Mouse (Mus musculus) embryonic facial prominence, embryonic 11.5 days (tissue): ENCODE data around the gene Slc22a29. TPM values are rescaled to one million over a fixed set of nuclear protein-coding genes. Genes with fewer than 3 reads are reported as not detected.
"Not testable (repeated sequence)": the region's sequence is repeated elsewhere in the genome, so short reads cannot be mapped to it uniquely, and the experiment has no call there.

Source experiments
- ATAC-seq: fragments of 200-750 bp; cut with Nextera tagmentation; replicated peaks from 2 replicates; pipeline ENCODE4 v1.8.0; 2017; ENCODE audit warnings: low read depth; ENCODE audit not compliant: insufficient number of reproducible peaks, low FRiP score, low TSS enrichment
- DNase-seq: peaks from one replicate; pipeline ENCODE4 v3.0.0-alpha.2; 2015; ENCODE audit warnings: low spot score
- H3K27ac ChIP-seq: fragments of 300-500 bp; sonication (generic); replicated peaks from 2 replicates; pipeline ENCODE4 v1.5.1; 2014; ENCODE audit warnings: mild to moderate bottlenecking, low read depth, low read length, control low read depth
- H3K27me3 ChIP-seq: fragments of 300-500 bp; sonication (generic); 2 replicates; pipeline ENCODE4 v1.6.1; 2014; ENCODE audit warnings: mild to moderate bottlenecking, low read length, moderate library complexity, mixed read lengths; ENCODE audit not compliant: control insufficient read depth, insufficient read depth
- H3K36me3 ChIP-seq: fragments of 300-500 bp; sonication (generic); replicated peaks from 2 replicates; pipeline ENCODE4 v1.6.1; 2014; ENCODE audit warnings: low read depth, mild to moderate bottlenecking, low read length, moderate library complexity, mixed read lengths; ENCODE audit not compliant: control insufficient read depth, insufficient read depth
- H3K4me1 ChIP-seq: fragments of 300-500 bp; sonication (generic); 2 replicates; pipeline ENCODE4 v1.6.1; 2014; ENCODE audit warnings: low read length, mixed read lengths; ENCODE audit not compliant: control insufficient read depth, insufficient read depth
- H3K4me2 ChIP-seq: fragments of 300-500 bp; sonication (generic); 2 replicates; pipeline ENCODE4 v1.6.1; 2014; ENCODE audit warnings: low read depth, mild to moderate bottlenecking, control low read depth, low read length, moderate library complexity
- H3K4me3 ChIP-seq: fragments of 300-500 bp; sonication (generic); 2 replicates; pipeline ENCODE4 v1.5.1; 2014; ENCODE audit warnings: low read depth, low read length, control low read depth
- H3K9ac ChIP-seq: fragments of 300-500 bp; sonication (generic); replicated peaks from 2 replicates; pipeline ENCODE4 v1.6.1; 2014; ENCODE audit warnings: mild to moderate bottlenecking, control low read depth, low read length
- H3K9me3 ChIP-seq: fragments of 300-500 bp; sonication (generic); replicated peaks from 2 replicates; pipeline ENCODE4 v1.6.1; 2016; ENCODE audit warnings: mild to moderate bottlenecking, low read length, inconsistent platforms, mixed read lengths; ENCODE audit not compliant: control insufficient read depth
- WGBS: fragments of 180-500 bp; shearing (Covaris S2); extraction: QIAGEN DNeasy Blood & Tissue Kit; methylation state at CpG from one replicate; pipeline ENCODE4 v1.1.7; 2014; 5-methylcytosine and 5-hydroxymethylcytosine counted together
- polyA plus RNA-seq: library from polyadenylated mRNA; unstranded; fragments of >200 nt; fragmentation: Nextera tagmentation; extraction: Ambion mirVana; gene quantifications from 2 replicates; pipeline ENCODE4 v1.2.1, GENCODE M21; 2014

Gene Slc22a29
- polyA plus RNA-seq, result not detected in 2 replicates

GRCm38 (mm10) chr19:8218800-8219199 is at the start of gene Slc22a29:
TSS of gene Slc22a29 (minus strand) at chr19:8218900.
- no peak within 1 kb of the TSS for H3K4me3 ChIP-seq
- no peaks in the 10 kb centered on the region for H3K9me3 ChIP-seq
- no peaks in the 10 kb centered on the region for H3K27me3 ChIP-seq
- no peaks in the 10 kb centered on the region for H3K36me3 ChIP-seq
- no peaks in the 10 kb centered on the region for H3K4me1 ChIP-seq
- H3K9ac ChIP-seq, result no peak within 1 kb of the TSS
- H3K4me2 ChIP-seq, result no peak within 1 kb of the TSS
- no peak within 1 kb of the TSS for H3K27ac ChIP-seq
- WGBS, result 71% methylated on average over 2 of the region's 2 CpGs
- ATAC-seq, result no peak
- no peak for DNase-seq

GRCm38 (mm10) chr19:8265324-8265723 is 46.6 kb upstream of the Slc22a29 start:
- Histone ChIP-seq H3K4me3 (no peak overlapping the region), H3K27me3 (no peaks in the 10 kb centered on the region), H3K4me2 (no peak overlapping the region), H3K9me3 (no peaks in the 10 kb centered on the region), H3K4me1 (no peaks in the 10 kb centered on the region), H3K36me3 (no peaks in the 10 kb centered on the region), H3K27ac (no peak overlapping the region), H3K9ac (no peak overlapping the region)
- ATAC-seq, result no peak
- no peak for DNase-seq
- 81% methylated on average over 3 of the region's 3 CpGs for WGBS

- peak overlapping the region; percentile 64 for H3K9ac ChIP-seq
- DNase-seq, result no peak
- peak overlapping the region; percentile 53 for H3K4me3 ChIP-seq
These were observed 34.0 kb upstream of the Slc22a29 start for GRCm38 (mm10) chr19:8252705-8253037.

GRCm38 (mm10) chr19:8251896-8252704 is 33.4 kb upstream of the Slc22a29 start:
- peak overlapping the region; percentile 35 for H3K27ac ChIP-seq
- H3K36me3 ChIP-seq, result no peaks in the 10 kb centered on the region
- 8% methylated on average over 55 of the region's 58 CpGs for WGBS
- peak; percentile 82 for DNase-seq
- no peaks in the 10 kb centered on the region for H3K9me3 ChIP-seq
- peak; percentile 94 for ATAC-seq
- H3K4me3 ChIP-seq, result peak overlapping the region; percentile 53
- no peaks in the 10 kb centered on the region for H3K27me3 ChIP-seq
- H3K9ac ChIP-seq, result peak overlapping the region; percentile 64
- H3K4me1 ChIP-seq, result no peaks in the 10 kb centered on the region
- peak overlapping the region; percentile 59 for H3K4me2 ChIP-seq

More at GRCm38 (mm10) chr19:8252705-8253037, 34.0 kb upstream of the Slc22a29 start:
- no peaks in the 10 kb centered on the region for H3K9me3 ChIP-seq
- peak overlapping the region; percentile 59 for H3K4me2 ChIP-seq
- ATAC-seq, result no peak
- no peak overlapping the region for H3K27ac ChIP-seq
- no peaks in the 10 kb centered on the region for H3K4me1 ChIP-seq
- H3K27me3 ChIP-seq, result no peaks in the 10 kb centered on the region
- H3K36me3 ChIP-seq, result no peaks in the 10 kb centered on the region
- WGBS, result 27% methylated on average over 3 of the region's 3 CpGs

- ATAC-seq, result no peak
These were observed 10.2 kb upstream of the Slc22a29 start for GRCm38 (mm10) chr19:8228916-8229315.

GRCm38 (mm10) chr19:8148787-8149523 is 69.7 kb downstream of the Slc22a29 start:
- no peak overlapping the region for H3K4me3 ChIP-seq
- no peak overlapping the region for H3K4me2 ChIP-seq
- H3K9ac ChIP-seq, result no peak overlapping the region
- WGBS, result 55% methylated on average over 2 of the region's 2 CpGs
- DNase-seq, result no peak
- no peaks in the 10 kb centered on the region for H3K27me3 ChIP-seq
- ATAC-seq, result no peak
- H3K4me1 ChIP-seq, result no peaks in the 10 kb centered on the region
- peaks cover 2% of the 10 kb centered on the region; the same call in 1 of the 2 replicates for H3K9me3 ChIP-seq
- no peak overlapping the region for H3K27ac ChIP-seq
- H3K36me3 ChIP-seq, result no peaks in the 10 kb centered on the region

More at GRCm38 (mm10) chr19:8228916-8229315, 10.2 kb upstream of the Slc22a29 start:
- H3K9me3 ChIP-seq, result no peaks in the 10 kb centered on the region
- no peak overlapping the region for H3K4me3 ChIP-seq
- no peak overlapping the region for H3K27ac ChIP-seq
- H3K9ac ChIP-seq, result no peak overlapping the region
- DNase-seq, result no peak
- H3K4me1 ChIP-seq, result no peaks in the 10 kb centered on the region
- H3K36me3 ChIP-seq, result no peaks in the 10 kb centered on the region
- no peaks in the 10 kb centered on the region for H3K27me3 ChIP-seq
- H3K4me2 ChIP-seq, result no peak overlapping the region

GRCm38 (mm10) chr19:8142716-8143115 is 76.0 kb downstream of the Slc22a29 start:
- H3K9ac ChIP-seq, DNase-seq, H3K4me1 ChIP-seq, ATAC-seq, H3K27ac ChIP-seq, H3K4me3 ChIP-seq, H3K9me3 ChIP-seq, H3K27me3 ChIP-seq, H3K4me2 ChIP-seq, H3K36me3 ChIP-seq: not testable (repeated sequence)
- WGBS, result 85% methylated on average over 2 of the region's 2 CpGs
